Mouse (Mus musculus) erythroid progenitor cell, adult 5-6 weeks (primary cell): ENCODE results near the gene Cx3cr1. TPM values are rescaled to one million over a fixed set of nuclear protein-coding genes. Genes with fewer than 3 reads are reported as not detected.
"Not testable (repeated sequence)": the region's sequence is repeated elsewhere in the genome, so short reads cannot be mapped to it uniquely, and the experiment has no call there.

Experiments
- ATAC-seq: replicated peaks from 2 replicates; pipeline ENCODE4 v1.8.0; 2016; ENCODE audit warnings: moderate number of reproducible peaks, mild to moderate bottlenecking, moderate TSS enrichment, inconsistent platforms; ENCODE audit not compliant: poor library complexity, low FRiP score, severe bottlenecking
- total RNA-seq, 2 experiments: library from RNA; stranded (forward) in 1 of 2; stranded (reverse) in 1 of 2; fragments of 150-400 nt in 1 of 2; fragments of 186-747, 209-891 nt in 1 of 2; gene quantifications; 2 replicates each; pipeline versions ENCODE4 v1.2.3 to v1.2.4; 2015 to 2017; ENCODE audit warnings: low replicate concordance in 2 of 2

The Cx3cr1 gene
- 4.2 and 6.1 TPM in 2 replicates for total RNA-seq (2015; ENCODE audit: low replicate concordance)
- total RNA-seq (2017; ENCODE audit: low replicate concordance) = 2.5 and 3.7 TPM in 2 replicates

- no peak for ATAC-seq
Measured at GRCm38 (mm10) chr9:120069779-120070178, at the start of gene Cx3cr1. Gene Cx3cr1, minus strand, starts transcription at chr9:120069879.

GRCm38 (mm10) chr9:120118212-120118611 lies 48.5 kb upstream of the Cx3cr1 start:
- no peak for ATAC-seq

DNA sequence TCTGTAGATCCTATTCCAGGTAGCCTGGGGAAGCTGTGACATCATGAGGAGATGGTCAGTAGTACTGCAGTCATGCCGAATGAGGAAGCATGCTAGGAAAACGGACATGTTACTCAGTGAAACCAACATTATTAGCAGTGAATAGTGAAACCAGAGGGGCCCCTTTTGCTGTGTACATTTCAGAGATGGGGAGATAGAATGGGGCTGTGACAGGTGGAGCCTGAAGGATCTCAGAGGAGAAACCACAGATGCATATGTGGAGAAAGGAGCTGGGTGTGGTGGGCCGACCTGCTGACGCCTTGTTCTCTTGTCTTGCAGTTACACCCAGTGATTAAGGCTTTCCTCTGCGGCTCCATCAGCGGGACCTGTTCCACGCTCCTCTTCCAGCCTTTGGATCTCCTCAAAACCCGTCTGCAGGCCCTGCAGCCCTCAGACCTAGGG lies 46.5 kb upstream of the Cx3cr1 start:
- ATAC-seq = peak; percentile 66

DNA sequence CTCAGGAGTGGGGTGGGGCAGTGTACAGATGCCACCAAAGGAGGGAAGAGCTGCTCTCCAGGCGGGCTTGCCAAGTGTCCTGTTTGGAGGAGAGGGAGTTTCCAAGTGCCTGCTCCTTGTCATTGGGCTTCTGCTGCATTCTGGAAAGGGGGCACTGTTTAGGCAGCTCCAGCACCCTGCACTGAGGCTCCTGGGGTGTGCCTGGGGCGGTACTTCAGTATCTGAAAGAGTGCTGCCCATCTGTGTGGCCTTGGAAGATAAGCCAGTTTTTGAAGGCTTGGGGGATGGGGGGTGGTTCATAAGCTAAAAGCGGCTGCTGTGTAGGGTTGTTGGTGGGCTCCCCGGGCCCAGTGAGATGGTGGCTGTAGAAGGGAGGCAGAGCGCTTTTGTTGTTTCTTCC lies 45.9 kb upstream of the Cx3cr1 start:
- ATAC-seq = peak; percentile 68

DNA sequence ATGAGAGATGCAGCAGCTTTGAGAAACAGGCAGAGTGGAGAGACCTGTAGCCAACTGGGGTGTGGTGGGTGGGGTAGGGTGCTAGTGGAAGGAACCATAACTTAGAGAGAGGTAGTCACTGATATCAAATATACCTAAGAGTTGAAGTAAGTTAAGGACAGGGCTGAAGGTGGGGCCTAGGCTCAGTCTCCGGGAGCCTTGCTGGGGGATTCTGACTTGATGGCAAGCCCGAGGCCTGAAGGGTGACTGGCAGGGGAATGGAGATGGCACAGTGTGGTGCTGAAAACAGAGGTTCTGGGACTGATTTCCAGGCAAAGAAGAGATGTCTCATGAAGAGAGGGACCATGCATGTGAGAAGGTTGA lies 45.1 kb upstream of the Cx3cr1 start:
- ATAC-seq = peak; percentile 55

- no peak for ATAC-seq
Measured at GRCm38 (mm10) chr9:120114051-120114788, 44.5 kb upstream of the Cx3cr1 start.

GRCm38 (mm10) chr9:120113456-120113855 lies 43.8 kb upstream of the Cx3cr1 start:
- ATAC-seq = no peak

GRCm38 (mm10) chr9:120112472-120112871 lies 42.8 kb upstream of the Cx3cr1 start:
- ATAC-seq = peak; percentile 33

GRCm38 (mm10) chr9:120111156-120111945 lies 41.7 kb upstream of the Cx3cr1 start:
- no peak for ATAC-seq

GRCm38 (mm10) chr9:120110211-120111018 lies 40.7 kb upstream of the Cx3cr1 start, which contains the start of gene Slc25a38:
Gene Slc25a38, plus strand, starts transcription at chr9:120110374.
- ATAC-seq = peak; percentile 80

GRCm38 (mm10) chr9:120108953-120109352 lies 39.3 kb upstream of the Cx3cr1 start:
- ATAC-seq = not testable (repeated sequence)

- no peak for ATAC-seq
Measured at GRCm38 (mm10) chr9:120101165-120101564, 31.5 kb upstream of the Cx3cr1 start.

DNA sequence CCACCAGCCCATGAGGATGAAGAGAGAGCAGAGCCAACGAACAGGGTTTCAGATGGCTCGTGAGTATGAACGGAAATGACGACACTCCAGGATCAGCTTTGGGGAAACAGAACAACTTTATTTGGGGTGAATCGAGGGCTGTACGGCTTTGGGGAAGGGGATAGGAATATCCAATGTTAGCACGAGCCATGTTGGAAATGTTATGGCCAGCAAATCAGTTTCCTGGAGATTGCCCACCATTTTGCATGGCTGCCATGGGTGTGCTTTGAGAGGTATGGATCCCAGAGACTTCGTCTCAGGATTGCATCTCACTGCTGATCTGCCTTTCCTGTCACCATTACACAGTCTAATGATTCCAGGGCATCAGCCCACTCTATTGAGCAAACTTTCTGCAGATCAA lies 29.6 kb upstream of the Cx3cr1 start:
- ATAC-seq = no peak

GRCm38 (mm10) chr9:120098682-120099081 lies 29.0 kb upstream of the Cx3cr1 start:
- ATAC-seq = peak; percentile 78; the same call in 1 of the 2 replicates

GRCm38 (mm10) chr9:120095886-120096285 lies 26.2 kb upstream of the Cx3cr1 start:
- ATAC-seq = no peak

GRCm38 (mm10) chr9:120093701-120094100 lies 24.0 kb upstream of the Cx3cr1 start:
- ATAC-seq = no peak

DNA sequence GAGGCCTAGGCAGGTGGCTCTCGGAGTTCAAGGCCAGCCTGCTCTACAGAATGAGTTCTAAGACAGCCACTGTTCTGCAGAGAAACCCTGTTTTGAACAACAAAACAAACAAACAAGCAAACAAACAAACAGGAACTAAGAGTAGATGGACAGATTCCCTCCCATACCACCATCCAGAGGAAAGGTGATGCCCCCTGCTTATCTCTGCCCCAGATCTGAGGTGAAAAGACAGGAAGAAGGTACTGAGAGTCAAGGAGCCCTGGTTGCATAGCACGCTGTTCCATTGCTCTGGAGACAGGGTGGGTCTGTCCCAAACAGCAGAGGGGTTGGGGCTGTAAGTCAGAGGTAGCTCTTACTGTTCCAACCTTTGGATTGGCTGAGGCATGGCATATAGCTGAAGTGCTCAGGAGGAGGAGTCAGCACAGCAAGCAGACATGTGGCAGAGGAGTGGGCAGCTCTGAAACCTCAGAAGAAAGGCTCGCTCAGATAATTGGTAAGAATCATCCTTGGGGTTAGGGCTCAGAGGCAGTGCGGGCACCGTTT lies 22.1 kb upstream of the Cx3cr1 start, which contains the start of gene Ccr8:
Gene Ccr8, plus strand, starts transcription at position 419 of the 543 bp plus-strand sequence.
- ATAC-seq = no peak

- no peak for ATAC-seq
Measured at GRCm38 (mm10) chr9:120091086-120091485, 21.4 kb upstream of the Cx3cr1 start.

DNA sequence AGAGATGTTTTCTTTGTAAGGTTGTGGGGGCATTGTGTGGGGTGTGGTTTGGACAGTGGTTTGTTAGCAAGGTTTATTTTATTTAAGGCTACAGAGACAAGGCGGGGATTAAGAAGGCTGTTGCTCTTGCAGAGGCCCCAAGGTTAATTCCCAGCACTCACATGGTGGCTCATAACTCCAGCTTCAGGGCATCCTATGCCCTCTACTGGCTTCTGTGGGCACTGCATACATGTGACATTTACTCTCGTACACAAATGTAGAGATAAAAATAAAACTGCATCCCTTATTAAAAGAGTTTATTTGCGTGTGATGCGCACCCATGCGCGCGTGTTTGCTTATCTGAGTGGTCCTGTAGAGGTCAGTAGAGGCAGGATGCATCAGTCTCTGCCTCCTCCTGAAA lies 19.4 kb upstream of the Cx3cr1 start:
- ATAC-seq = no peak

DNA sequence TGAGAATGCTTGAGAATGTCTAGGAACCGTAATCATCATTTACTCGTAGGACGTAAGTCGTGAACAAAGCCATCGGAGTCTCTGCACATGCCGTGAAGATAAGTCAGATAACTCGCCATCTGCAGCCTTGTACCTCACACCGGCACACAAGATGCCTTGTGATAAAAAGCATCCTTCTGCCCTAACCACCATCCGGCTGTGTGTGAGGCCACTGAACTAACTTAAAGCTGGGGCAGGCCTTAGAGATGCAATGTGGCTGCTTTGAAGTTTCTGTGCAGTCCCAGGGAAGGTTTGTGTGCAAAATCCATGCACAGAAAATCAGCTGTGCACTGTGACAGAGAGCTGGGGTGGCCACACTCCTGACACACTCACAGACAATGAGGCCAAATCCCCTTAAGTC lies 14.7 kb upstream of the Cx3cr1 start:
- no peak for ATAC-seq
